Mouse (Mus musculus) midbrain, embryonic 14.5 days (tissue): ENCODE data around the gene Kiss1. TPM values are rescaled to one million over a fixed set of nuclear protein-coding genes. Genes with fewer than 3 reads are reported as not detected.

Source experiments
- ATAC-seq: fragments of 200-750 bp; cut with Nextera tagmentation; 2 replicates; pipeline ENCODE4 v1.8.0; 2017; ENCODE audit warnings: moderate number of reproducible peaks, moderate library complexity; ENCODE audit not compliant: low FRiP score, low TSS enrichment
- DNase-seq: peaks from one replicate; pipeline ENCODE4 v3.0.0-alpha.2; 2015
- H3K27ac ChIP-seq: fragments of 300-500 bp; sonication (generic); replicated peaks from 2 replicates; pipeline ENCODE4 v1.5.1; 2014; ENCODE audit warnings: mild to moderate bottlenecking, low read depth, low read length, moderate library complexity
- H3K27me3 ChIP-seq: fragments of 300-500 bp; sonication (generic); 2 replicates; pipeline ENCODE4 v1.6.1; 2014; ENCODE audit warnings: low read length, control low read depth, mixed read lengths; ENCODE audit not compliant: control insufficient read depth, insufficient read depth
- H3K36me3 ChIP-seq: fragments of 300-500 bp; sonication (generic); 2 replicates; pipeline ENCODE4 v1.6.1; 2014; ENCODE audit warnings: low read length, control low read depth; ENCODE audit not compliant: control insufficient read depth, insufficient read depth
- H3K4me1 ChIP-seq: fragments of 300-500 bp; sonication (generic); 2 replicates; pipeline ENCODE4 v1.6.1; 2014; ENCODE audit warnings: mild to moderate bottlenecking, antibody characterized with exemption, low read length, control low read depth; ENCODE audit not compliant: control insufficient read depth, insufficient read depth
- H3K4me2 ChIP-seq: fragments of 300-500 bp; sonication (generic); 2 replicates; pipeline ENCODE4 v1.6.1; 2014; ENCODE audit warnings: mild to moderate bottlenecking, low read length, moderate library complexity
- H3K4me3 ChIP-seq: fragments of 300-500 bp; sonication (generic); replicated peaks from 2 replicates; pipeline ENCODE4 v1.5.1; 2014; ENCODE audit warnings: low read depth, low read length
- H3K9ac ChIP-seq: fragments of 300-500 bp; sonication (generic); replicated peaks from 2 replicates; pipeline ENCODE4 v1.6.1; 2014; ENCODE audit warnings: mild to moderate bottlenecking, low read length, moderate library complexity
- H3K9me3 ChIP-seq: fragments of 300-500 bp; sonication (generic); 2 replicates; pipeline ENCODE4 v1.6.1; 2016; ENCODE audit warnings: low read length, control low read depth, mixed read lengths; ENCODE audit not compliant: control insufficient read depth
- WGBS: fragments of 180-500 bp; shearing (Covaris S2); extraction: QIAGEN DNeasy Blood & Tissue Kit; methylation state at CpG from one replicate; pipeline ENCODE4 v1.1.7; 2014; 5-methylcytosine and 5-hydroxymethylcytosine counted together
- polyA plus RNA-seq: library from polyadenylated mRNA; unstranded; fragments of >200 nt; fragmentation: Nextera tagmentation; extraction: Ambion mirVana; gene quantifications from 2 replicates; pipeline ENCODE4 v1.2.1, GENCODE M21; 2014

Gene Kiss1
- not detected in 2 replicates for polyA plus RNA-seq

DNA sequence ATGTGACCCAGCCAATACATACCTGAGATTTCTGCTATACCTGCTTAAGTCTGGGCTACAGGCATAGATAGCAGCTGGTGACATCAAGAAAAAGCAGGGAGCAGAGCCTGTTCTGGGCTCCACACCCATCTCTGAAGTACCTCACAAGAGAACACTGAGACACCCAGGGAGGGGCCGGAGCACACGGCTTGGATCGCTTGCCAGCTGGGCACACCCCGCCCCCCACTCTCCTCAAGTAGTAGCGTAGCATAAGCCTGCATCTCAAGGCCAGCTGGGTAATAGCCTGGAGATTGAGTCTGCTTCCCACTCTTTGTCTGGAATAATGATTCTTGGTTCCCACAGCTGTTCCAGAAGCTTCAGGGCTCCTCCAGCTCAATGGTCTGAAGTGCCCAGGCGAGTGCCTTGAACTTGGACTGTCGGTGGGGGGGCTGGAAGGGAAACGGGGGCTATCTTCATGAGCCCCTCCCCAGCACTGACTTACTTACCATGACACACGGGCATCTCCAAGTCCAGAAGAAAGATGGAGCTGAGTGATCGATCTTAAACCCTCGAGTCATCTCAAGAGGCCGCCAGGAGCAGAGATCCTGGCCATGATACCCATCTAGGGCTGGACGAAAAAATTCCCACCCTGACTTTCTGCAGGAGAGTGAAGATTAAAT is at the start of gene Kiss1:
Kiss1 (plus strand) TSS at position 609 of the 659 bp plus-strand sequence.
- ATAC-seq (no peak), DNase-seq (peak; percentile 25)
- WGBS: 78% methylated on average over 13 of the region's 13 CpGs

DNA sequence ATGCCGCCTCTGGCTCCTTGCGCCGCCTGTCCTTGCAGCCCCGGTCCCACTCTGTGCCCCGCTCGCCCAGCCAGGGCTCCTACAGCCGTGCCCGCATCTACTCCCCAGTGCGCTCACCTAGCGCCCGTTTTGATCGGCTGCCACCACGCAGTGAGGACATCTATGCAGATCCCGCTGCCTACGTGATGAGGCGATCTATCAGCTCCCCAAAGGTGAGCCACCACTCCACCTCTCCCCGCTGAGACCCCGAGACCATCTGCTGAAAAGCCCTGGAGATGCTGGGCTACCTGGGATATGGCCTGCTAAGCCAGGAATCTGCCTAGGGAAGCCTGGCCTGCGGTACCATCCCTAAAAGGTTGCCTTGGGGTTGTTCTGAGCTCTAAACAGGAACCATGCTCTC is 47.5 kb upstream of the Kiss1 start:
- no peaks in the 10 kb centered on the region for H3K9me3 ChIP-seq
- no peaks in the 10 kb centered on the region for H3K27me3 ChIP-seq
- H3K9ac ChIP-seq: no peak overlapping the region
- H3K27ac ChIP-seq: no peak overlapping the region
- H3K4me2 ChIP-seq: no peak overlapping the region
- DNase-seq (no peak), ATAC-seq (no peak)
- 92% methylated on average over 19 of the region's 19 CpGs for WGBS
- no peaks in the 10 kb centered on the region for H3K4me1 ChIP-seq
- H3K36me3 ChIP-seq: peaks cover 77% of the 10 kb centered on the region
- no peak overlapping the region for H3K4me3 ChIP-seq

More for the DNA sequence above, at the start of gene Kiss1:
- Histone ChIP-seq H3K9me3 (no peaks in the 10 kb centered on the region), H3K27me3 (no peaks in the 10 kb centered on the region), H3K9ac (no peak within 1 kb of the TSS), H3K27ac (no peak within 1 kb of the TSS), H3K4me1 (no peaks in the 10 kb centered on the region), H3K4me3 (no peak within 1 kb of the TSS), H3K36me3 (no peaks in the 10 kb centered on the region), H3K4me2 (no peak within 1 kb of the TSS)

DNA sequence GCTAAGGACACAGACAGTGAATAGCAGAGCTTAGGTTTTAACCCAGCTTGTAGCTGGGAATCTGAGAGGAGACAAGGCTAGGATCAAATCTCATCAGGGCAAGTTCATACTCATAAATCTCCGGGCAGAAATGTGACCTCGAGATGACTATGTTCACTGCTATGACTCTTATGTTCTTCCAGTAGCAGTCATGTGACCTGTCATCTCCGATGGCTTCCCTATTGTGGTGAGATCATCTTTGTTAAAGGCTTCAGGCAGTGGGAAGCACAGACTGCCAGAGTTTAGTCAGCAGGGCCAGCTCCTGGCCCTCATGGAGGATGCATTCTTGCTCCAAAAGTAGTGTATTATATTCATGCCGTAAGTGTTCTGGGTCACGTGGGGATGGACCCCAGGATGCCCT is 44.7 kb upstream of the Kiss1 start:
- H3K27ac ChIP-seq: no peak overlapping the region
- peaks cover 79% of the 10 kb centered on the region for H3K36me3 ChIP-seq
- 69% methylated on average over 5 of the region's 5 CpGs for WGBS

DNA sequence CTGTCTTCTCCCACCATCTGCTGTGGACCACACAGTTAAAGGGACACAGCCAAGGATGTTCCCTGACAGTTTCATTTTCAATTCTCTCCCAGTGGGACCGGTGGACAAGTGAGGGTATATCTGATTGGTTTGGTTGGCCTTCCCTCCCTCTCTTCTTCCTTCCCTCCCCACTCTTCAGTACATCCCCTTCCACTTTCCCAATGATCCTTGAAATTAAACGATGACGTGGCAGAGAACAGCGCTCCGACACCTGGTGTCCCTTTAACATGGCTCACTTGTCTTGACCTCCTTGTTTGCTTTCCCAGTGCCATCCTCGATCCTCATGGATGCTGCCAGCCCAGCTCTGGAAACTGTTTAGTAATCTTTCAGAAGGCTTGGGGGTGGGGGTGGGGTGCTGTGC is 43.1 kb upstream of the Kiss1 start:
- no peak for DNase-seq

More for the DNA sequence above, 44.7 kb upstream of the Kiss1 start:
- Histone ChIP-seq H3K4me1 (no peaks in the 10 kb centered on the region), H3K9ac (no peak overlapping the region), H3K4me2 (no peak overlapping the region), H3K4me3 (no peak overlapping the region), H3K27me3 (no peaks in the 10 kb centered on the region), H3K9me3 (no peaks in the 10 kb centered on the region)
- ATAC-seq (no peak), DNase-seq (no peak)

DNA sequence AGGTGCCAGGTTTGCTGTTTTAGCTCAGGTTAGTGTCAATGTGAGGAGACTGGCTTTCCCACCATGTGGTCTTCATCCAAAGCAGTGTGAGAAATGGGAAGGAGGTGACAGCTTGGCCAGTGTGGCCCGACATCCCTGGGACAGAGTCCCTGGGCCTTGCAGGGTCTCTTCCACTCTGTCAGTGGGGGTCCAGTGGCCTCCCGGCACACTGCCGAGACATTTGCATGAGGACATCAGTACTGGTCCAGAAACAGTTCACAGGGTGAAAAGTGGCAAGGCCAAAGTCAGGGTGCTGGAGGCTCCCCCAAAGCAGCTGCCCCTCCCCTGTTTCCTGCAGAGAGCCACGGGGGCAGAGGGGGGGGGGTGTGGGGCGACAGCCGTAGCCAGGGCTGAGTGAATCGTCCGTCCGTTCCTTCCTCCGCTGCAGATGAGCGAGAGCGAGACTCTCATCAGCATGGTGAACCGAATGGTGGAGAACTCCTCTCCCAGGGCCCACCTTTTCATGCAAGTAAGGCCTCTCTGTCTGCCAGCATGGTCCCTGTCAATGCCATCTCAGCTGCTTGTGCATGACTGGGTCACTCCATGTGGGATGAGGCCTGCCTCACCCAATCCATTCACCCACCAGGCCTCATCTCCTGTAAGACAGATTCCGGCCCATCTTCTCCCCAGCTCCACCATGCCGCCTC is 42.6 kb upstream of the Kiss1 start:
- 68% methylated on average over 15 of the region's 15 CpGs for WGBS
- H3K9me3 ChIP-seq: no peaks in the 10 kb centered on the region
- no peaks in the 10 kb centered on the region for H3K27me3 ChIP-seq
- peaks cover 71% of the 10 kb centered on the region for H3K36me3 ChIP-seq
- ATAC-seq (no peak), DNase-seq (no peak)
- H3K4me3 ChIP-seq: no peak overlapping the region
- peak overlapping the region; percentile 52; the same call in 1 of the 2 replicates for H3K27ac ChIP-seq
- no peak overlapping the region for H3K9ac ChIP-seq
- H3K4me2 ChIP-seq: no peak overlapping the region
- H3K4me1 ChIP-seq: no peaks in the 10 kb centered on the region

More for the DNA sequence above, 43.1 kb upstream of the Kiss1 start:
- Histone ChIP-seq H3K4me1 (no peaks in the 10 kb centered on the region), H3K27me3 (no peaks in the 10 kb centered on the region), H3K4me2 (no peak overlapping the region), H3K36me3 (peaks cover 76% of the 10 kb centered on the region), H3K9me3 (no peaks in the 10 kb centered on the region), H3K4me3 (no peak overlapping the region), H3K27ac (0 out of 2 replicates have a peak overlapping the region, but pooled peaks have one; percentile 52), H3K9ac (no peak overlapping the region)
- no peak for ATAC-seq
- WGBS: 75% methylated on average over 6 of the region's 6 CpGs

DNA sequence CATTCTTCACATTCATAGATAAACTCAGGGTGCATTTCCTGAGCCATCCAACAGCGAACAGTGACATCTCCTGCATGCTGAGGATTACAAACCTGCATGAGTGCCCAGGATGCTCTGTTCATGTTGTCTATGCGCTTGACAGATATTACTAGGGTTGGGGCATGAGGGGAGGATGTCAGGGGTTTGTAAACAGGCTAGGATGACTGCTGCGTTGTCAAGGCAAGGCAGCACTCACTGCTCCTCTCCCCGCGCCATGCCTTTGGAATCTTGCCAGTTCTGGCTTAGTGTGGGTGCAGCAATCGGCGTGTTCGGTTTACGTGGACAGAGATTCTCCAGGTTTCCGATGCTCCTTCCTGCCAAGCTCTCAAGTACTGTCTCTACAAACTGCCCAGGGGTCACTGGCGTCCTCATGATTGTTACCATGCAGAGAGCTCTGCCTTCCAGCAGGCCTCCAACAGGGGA is 42.0 kb upstream of the Kiss1 start:
- no peak overlapping the region; the same call in 1 of the 2 replicates for H3K27ac ChIP-seq
- no peak for ATAC-seq
- no peaks in the 10 kb centered on the region for H3K27me3 ChIP-seq
- no peak overlapping the region for H3K9ac ChIP-seq
- 76% methylated on average over 11 of the region's 11 CpGs for WGBS
- H3K4me2 ChIP-seq: no peak overlapping the region
- peak; percentile 49 for DNase-seq
- peaks cover 68% of the 10 kb centered on the region for H3K36me3 ChIP-seq
- H3K9me3 ChIP-seq: no peaks in the 10 kb centered on the region
- no peaks in the 10 kb centered on the region for H3K4me1 ChIP-seq
- H3K4me3 ChIP-seq: no peak overlapping the region

DNA sequence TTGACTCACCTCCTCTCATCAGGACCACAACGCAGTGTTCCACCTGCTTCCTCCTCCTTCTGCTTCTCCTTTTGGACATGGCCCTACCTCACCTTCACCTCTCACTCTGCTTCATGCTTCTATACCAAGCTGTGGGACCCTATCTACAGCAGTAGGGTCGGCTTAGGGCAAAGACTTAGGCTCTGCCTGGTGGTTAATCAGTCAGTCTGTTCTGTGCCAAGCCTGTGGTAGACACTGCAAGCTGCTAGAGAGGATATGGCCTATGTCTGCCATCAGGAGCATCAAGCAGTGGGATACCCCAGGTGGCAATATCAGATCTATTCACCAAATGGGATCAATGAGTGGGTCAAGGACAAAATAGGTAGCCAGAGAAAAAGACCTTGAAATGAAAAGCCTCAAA is 41.1 kb upstream of the Kiss1 start:
- H3K27ac ChIP-seq: no peak overlapping the region
- H3K4me1 ChIP-seq: no peaks in the 10 kb centered on the region
- H3K36me3 ChIP-seq: peaks cover 68% of the 10 kb centered on the region
- no peak overlapping the region for H3K9ac ChIP-seq
- WGBS: 92% methylated on average over 2 of the region's 2 CpGs
- no peak overlapping the region for H3K4me3 ChIP-seq
- H3K27me3 ChIP-seq: no peaks in the 10 kb centered on the region
- H3K9me3 ChIP-seq: no peaks in the 10 kb centered on the region
- DNase-seq (no peak), ATAC-seq (no peak)
- H3K4me2 ChIP-seq: no peak overlapping the region

DNA sequence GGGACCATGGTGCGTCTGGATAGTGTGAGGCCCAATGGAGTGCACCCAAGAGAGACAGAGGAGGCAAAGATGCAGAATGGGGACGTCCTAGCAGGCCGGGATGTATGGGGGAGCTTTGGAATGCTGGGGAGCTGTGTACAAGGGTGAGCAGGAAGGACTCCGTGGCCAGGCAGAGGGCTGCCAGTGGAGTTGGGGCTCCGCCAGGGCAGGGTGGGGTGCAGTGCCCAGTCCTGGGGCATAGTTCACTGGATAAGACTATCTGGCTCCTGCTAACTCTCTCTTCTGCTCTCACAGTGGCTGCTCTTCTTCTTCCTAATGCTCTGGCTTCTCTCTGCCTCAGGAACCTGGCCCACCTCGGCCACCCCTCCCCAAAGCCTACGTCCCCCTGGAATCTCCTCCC is 35.8 kb upstream of the Kiss1 start:
- H3K4me1 ChIP-seq: no peaks in the 10 kb centered on the region
- no peak overlapping the region for H3K27ac ChIP-seq
- H3K9ac ChIP-seq: no peak overlapping the region
- H3K9me3 ChIP-seq: no peaks in the 10 kb centered on the region
- WGBS: 89% methylated on average over 7 of the region's 7 CpGs
- no peak overlapping the region for H3K4me3 ChIP-seq
- H3K4me2 ChIP-seq: no peak overlapping the region
- no peaks in the 10 kb centered on the region for H3K27me3 ChIP-seq
- ATAC-seq (no peak), DNase-seq (no peak)
- H3K36me3 ChIP-seq: peaks cover 86% of the 10 kb centered on the region

DNA sequence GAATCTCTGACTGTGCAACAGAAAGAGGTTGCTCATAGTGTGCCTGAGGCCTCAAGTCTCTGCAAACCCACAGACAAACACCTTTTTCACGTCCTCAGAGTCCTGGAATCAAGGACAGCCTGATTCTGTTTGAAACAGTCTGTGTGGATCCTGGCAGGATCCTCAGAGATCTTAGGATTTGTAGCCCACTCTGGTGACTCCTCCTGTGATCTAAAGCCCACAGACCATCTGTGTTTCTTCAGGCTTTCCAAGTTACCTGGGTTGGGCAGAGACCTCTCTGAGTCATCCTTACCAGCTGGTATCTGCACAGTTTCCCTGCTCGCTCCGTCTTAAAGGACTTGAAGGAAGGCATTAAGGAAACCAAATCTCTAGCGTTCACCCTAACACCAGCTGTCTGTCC is 34.6 kb upstream of the Kiss1 start:
- DNase-seq (no peak), ATAC-seq (no peak)
- Histone ChIP-seq H3K9me3 (no peaks in the 10 kb centered on the region), H3K4me1 (no peaks in the 10 kb centered on the region), H3K27me3 (no peaks in the 10 kb centered on the region), H3K4me3 (no peak overlapping the region), H3K27ac (no peak overlapping the region), H3K36me3 (peaks cover 80% of the 10 kb centered on the region), H3K9ac (no peak overlapping the region), H3K4me2 (no peak overlapping the region)
- 93% methylated on average over 4 of the region's 4 CpGs for WGBS
